Mouse (Mus musculus) ovary, adult 2 months (tissue): ENCODE results near the gene Coa5. TPM values are rescaled to one million over a fixed set of nuclear protein-coding genes. Genes with fewer than 3 reads are reported as not detected.

Experiments used
- polyA plus RNA-seq: library from polyadenylated mRNA; depleted of rRNA; stranded (reverse); fragments of >200 nt; gene quantifications from 2 replicates; pipeline ENCODE4 v1.2.3, GENCODE M21; 2012; rRNA removed

Gene Coa5
- 33.7 and 37.3 TPM in 2 replicates for polyA plus RNA-seq

DNA sequence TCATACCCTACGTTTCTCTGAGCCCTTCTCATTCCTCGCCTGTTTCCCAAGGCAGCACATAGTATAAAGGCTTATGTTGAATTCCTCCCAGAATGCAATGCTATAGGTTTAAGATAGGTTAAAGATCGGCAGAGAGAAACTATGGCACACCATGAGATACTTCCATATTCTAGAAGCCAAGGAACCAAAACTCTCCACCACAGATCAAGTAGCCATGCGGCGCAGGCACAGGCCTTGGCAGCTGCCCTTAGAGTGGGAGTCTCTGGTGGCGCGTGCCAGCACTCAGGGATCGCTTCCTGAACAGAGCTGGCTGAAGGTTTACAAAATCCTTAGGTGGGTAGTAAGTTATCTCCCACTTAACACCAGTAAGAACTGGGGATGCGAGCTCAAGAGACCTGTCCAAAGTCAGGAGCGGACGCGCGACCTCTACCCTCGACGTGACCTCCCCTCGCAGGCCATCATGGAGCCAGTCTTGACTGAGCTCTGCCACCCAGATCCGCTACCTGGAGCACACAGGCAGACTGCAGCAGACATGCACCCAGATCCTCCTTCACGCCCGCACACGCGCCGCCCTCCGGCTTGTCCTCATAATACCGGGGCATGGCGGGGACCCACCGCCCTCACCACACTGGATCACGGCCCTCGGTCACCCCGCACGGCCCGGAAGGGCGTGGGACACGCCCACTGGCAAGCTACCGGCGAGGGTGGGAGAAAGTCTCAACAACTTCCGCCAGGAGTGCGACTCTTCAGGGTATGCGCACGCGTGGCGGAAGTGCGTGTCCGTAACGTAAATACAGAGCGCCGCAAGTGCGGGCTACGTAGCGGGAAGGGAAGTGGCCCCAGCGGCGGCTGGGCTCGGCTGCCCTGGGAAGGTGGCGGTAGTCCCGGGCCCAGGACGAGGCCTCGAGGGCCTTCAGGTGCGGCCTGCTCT is at the start of gene Coa5, which contains the start of gene Unc50:
Gene Coa5 (minus strand): TSS at position 738 of the 931 bp plus-strand sequence.
Gene Unc50 (plus strand): TSS at position 774 of the 931 bp plus-strand sequence.

Other genes with a start within 250 kb of the Coa5 start
- not detected in 2 replicates for gene Cnga3, start 215.7 kb downstream of the Coa5 start, polyA plus RNA-seq
- 32.0 and 32.9 TPM in 2 replicates for gene Inpp4a, start 130.2 kb downstream of the Coa5 start, polyA plus RNA-seq
- 43.4 and 113 TPM in 2 replicates for gene Unc50, start within 50 bp of the Coa5 start, polyA plus RNA-seq
- 2.9 TPM in 2 replicates for gene Mgat4a, start 110.9 kb upstream of the Coa5 start, polyA plus RNA-seq